Mouse (Mus musculus) G1E (cell line): ENCODE results near the gene Capn7.

ENCODE experiments used
- CTCF ChIP-seq: IDR thresholded peaks from 2 replicates; pipeline ENCODE4 v1.5.1; 2012; ENCODE audit warnings: low read depth, low read length, inconsistent platforms, mixed read lengths
- GATA1 ChIP-seq: IDR thresholded peaks from 2 replicates; pipeline ENCODE4 v1.6.1; 2012; ENCODE audit warnings: borderline replicate concordance, low read length, inconsistent platforms, mixed read lengths
- GATA2 ChIP-seq: IDR thresholded peaks from 2 replicates; pipeline ENCODE4 v1.6.1; 2012; ENCODE audit warnings: low read depth, low read length, inconsistent platforms, borderline replicate concordance
- POLR2AphosphoS5 ChIP-seq: IDR thresholded peaks from 2 replicates; pipeline ENCODE4 v1.6.1; 2012; ENCODE audit warnings: low read depth, low read length, inconsistent platforms; ENCODE audit not compliant: insufficient replicate concordance
- TAL1 ChIP-seq: conservative IDR thresholded peaks from 2 replicates; pipeline ENCODE4 v1.6.1; 2012; ENCODE audit warnings: low read depth, low read length, inconsistent platforms, mixed read lengths

DNA sequence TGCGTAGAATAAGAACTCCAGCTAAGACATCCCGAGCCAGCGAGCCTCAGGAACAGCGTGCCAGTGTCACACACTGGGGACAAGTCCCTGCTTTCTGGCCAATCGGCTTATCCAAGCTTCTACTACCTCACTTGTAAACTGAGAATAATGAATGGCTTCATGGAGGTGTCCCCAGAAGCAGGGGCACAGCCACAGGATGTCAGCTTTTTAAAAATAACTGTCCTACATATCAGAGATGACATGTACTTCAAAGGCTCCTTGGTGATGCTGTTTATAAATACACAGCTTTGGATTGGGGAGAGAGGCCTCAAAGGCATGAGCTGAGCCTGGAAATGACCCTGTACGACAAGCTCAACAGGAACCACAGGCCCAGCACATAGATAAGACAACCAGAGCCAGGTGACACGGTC, 78.5 kb downstream of the Capn7 start:
- TF ChIP-seq CTCF: no peak
- TF ChIP-seq TAL1: no peak
- TF ChIP-seq POLR2AphosphoS5: no peak
- no peak for TF ChIP-seq GATA1
- no peak for TF ChIP-seq GATA2
